Mouse (Mus musculus) heart, embryonic 14.5 days (tissue): ENCODE results near the gene Ccdc148. TPM values are rescaled to one million over a fixed set of nuclear protein-coding genes. Genes with fewer than 3 reads are reported as not detected.

Experiments
- ATAC-seq: fragments of 200-750 bp; cut with Nextera tagmentation; 2 replicates; pipeline ENCODE4 v1.8.0; 2017; ENCODE audit warnings: low read depth, moderate TSS enrichment; ENCODE audit not compliant: insufficient number of reproducible peaks, insufficient read depth, low FRiP score
- H3K27ac ChIP-seq, 2 experiments: fragments of 200-500 bp in 1 of 2; fragments of 300-500 bp in 1 of 2; sonication (generic) in 1 of 2; replicated peaks in 1 of 2; 2 replicates each; pipeline ENCODE4 v1.5.1; 2012 to 2014; ENCODE audit warnings: low read depth in 2 of 2, low read length in 2 of 2, control low read depth in 1 of 2, mild to moderate bottlenecking in 1 of 2, mixed read lengths in 1 of 2; ENCODE audit not compliant: control insufficient read depth in 1 of 2, insufficient read depth in 1 of 2
- H3K27me3 ChIP-seq: fragments of 300-500 bp; sonication (generic); 2 replicates; pipeline ENCODE4 v1.6.1; 2014; ENCODE audit warnings: mild to moderate bottlenecking, low read length, control low read depth; ENCODE audit not compliant: control insufficient read depth, insufficient read depth
- H3K36me3 ChIP-seq: fragments of 300-500 bp; sonication (generic); 2 replicates; pipeline ENCODE4 v1.6.1; 2014; ENCODE audit warnings: mild to moderate bottlenecking, control low read depth, low read length, mixed read lengths; ENCODE audit not compliant: control insufficient read depth, insufficient read depth
- H3K4me1 ChIP-seq, 2 experiments: fragments of 200-500 bp in 1 of 2; fragments of 300-500 bp in 1 of 2; sonication (generic) in 1 of 2; 2 replicates each; pipeline ENCODE4 v1.6.1; 2012 to 2014; ENCODE audit warnings: low read length in 2 of 2, control low read depth in 1 of 2, mixed read lengths in 1 of 2; ENCODE audit not compliant: control insufficient read depth in 2 of 2, insufficient read depth in 2 of 2
- H3K4me2 ChIP-seq: fragments of 300-500 bp; sonication (generic); 2 replicates; pipeline ENCODE4 v1.6.1; 2014; ENCODE audit warnings: mild to moderate bottlenecking, low read length
- H3K4me3 ChIP-seq, 2 experiments: fragments of 200-500 bp in 1 of 2; fragments of 300-500 bp in 1 of 2; sonication (generic) in 1 of 2; 2 replicates each; pipeline ENCODE4 v1.5.1; 2012 to 2014; ENCODE audit warnings: low read length in 2 of 2, mild to moderate bottlenecking in 2 of 2, control low read depth in 1 of 2, low read depth in 1 of 2, moderate library complexity in 1 of 2; ENCODE audit not compliant: control insufficient read depth in 1 of 2, insufficient read depth in 1 of 2
- H3K9ac ChIP-seq: fragments of 300-500 bp; sonication (generic); 2 replicates; pipeline ENCODE4 v1.6.1; 2014; ENCODE audit warnings: mild to moderate bottlenecking, low read length
- H3K9me3 ChIP-seq: fragments of 300-500 bp; sonication (generic); 2 replicates; pipeline ENCODE4 v1.6.1; 2016; ENCODE audit warnings: low read length, control low read depth; ENCODE audit not compliant: control insufficient read depth
- WGBS: fragments of 180-500 bp; shearing (Covaris S2); extraction: QIAGEN DNeasy Blood & Tissue Kit; methylation state at CpG from one replicate; pipeline ENCODE4 v1.1.7; 2014; 5-methylcytosine and 5-hydroxymethylcytosine counted together
- polyA plus RNA-seq: library from polyadenylated mRNA; unstranded; fragments of >200 nt; fragmentation: Nextera tagmentation; extraction: Ambion mirVana; gene quantifications from 2 replicates; pipeline ENCODE4 v1.2.1, GENCODE M21; 2014

Gene Ccdc148
- polyA plus RNA-seq, 1 experiment from 2014 or later = 1.1 TPM

DNA sequence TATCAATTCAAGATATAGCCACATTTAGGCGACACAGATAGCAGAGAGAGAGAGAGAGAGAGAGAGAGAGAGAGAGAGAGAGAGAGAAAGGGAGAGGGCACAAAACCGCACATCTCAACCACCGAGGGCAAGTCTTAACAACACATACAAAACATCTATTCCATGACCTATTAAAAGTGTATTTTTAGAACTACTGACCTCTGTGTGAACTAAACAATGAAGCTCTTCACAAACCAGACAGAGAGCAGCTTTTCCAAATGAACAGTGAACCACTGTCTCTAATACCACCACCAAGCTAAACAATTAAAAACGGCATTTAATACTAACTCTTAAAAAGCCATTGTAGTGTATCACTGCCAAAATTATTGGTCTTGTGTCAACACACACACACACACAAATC lies 110.8 kb downstream of the Ccdc148 start:
- ATAC-seq = no peak
- H3K4me3 ChIP-seq = no peak overlapping the region
- H3K9me3 ChIP-seq = no peaks in the 10 kb centered on the region
- 26% methylated on average over 4 of the region's 4 CpGs for WGBS
- H3K4me1 ChIP-seq = peaks cover 5 to 11% of the 10 kb centered on the region in 2 experiments
- no peak overlapping the region for H3K9ac ChIP-seq
- no peaks in the 10 kb centered on the region for H3K36me3 ChIP-seq
- H3K27ac ChIP-seq = no peak overlapping the region
- no peak overlapping the region for H3K4me2 ChIP-seq
- H3K27me3 ChIP-seq = no peaks in the 10 kb centered on the region

DNA sequence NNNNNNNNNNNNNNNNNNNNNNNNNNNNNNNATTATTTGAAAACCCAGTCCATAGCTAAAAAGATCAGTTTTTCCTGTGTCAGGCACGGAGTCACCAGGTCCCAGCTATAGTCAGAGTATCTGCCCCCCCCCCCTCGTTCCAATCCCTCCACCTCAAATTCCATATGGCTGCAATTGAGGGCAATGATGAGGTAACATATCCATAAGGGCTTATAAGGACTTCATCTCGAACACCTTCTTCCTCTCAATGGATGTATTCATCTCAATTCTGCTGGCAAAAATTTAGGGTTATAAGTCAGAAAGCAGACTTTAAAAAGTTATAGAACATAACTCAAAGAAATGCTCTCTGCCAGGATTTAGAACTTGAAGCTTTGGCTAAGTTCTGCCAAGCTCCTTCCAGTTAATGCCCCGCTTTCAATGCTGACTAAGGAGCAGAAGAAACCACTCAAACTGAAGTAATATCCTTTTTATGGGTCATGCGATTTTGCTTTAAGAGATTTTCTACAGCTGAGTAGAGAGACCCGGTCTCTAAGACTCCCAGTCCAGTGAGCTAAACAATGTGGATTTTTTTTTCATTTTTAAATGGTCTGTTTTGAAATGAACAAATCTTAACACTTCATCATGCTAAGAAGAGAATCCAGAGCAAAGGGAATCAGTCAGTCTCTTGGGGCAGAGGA lies 111.6 kb downstream of the Ccdc148 start:
- Histone ChIP-seq H3K4me2 (no peak overlapping the region), H3K27me3 (no peaks in the 10 kb centered on the region), H3K9ac (no peak overlapping the region), H3K4me3 (no peak overlapping the region), H3K4me1 (peaks cover 5 to 12% of the 10 kb centered on the region in 2 experiments), H3K27ac (no peak overlapping the region), H3K36me3 (no peaks in the 10 kb centered on the region), H3K9me3 (no peaks in the 10 kb centered on the region)
- ATAC-seq = no peak
- 76% methylated on average over 6 of the region's 6 CpGs for WGBS

DNA sequence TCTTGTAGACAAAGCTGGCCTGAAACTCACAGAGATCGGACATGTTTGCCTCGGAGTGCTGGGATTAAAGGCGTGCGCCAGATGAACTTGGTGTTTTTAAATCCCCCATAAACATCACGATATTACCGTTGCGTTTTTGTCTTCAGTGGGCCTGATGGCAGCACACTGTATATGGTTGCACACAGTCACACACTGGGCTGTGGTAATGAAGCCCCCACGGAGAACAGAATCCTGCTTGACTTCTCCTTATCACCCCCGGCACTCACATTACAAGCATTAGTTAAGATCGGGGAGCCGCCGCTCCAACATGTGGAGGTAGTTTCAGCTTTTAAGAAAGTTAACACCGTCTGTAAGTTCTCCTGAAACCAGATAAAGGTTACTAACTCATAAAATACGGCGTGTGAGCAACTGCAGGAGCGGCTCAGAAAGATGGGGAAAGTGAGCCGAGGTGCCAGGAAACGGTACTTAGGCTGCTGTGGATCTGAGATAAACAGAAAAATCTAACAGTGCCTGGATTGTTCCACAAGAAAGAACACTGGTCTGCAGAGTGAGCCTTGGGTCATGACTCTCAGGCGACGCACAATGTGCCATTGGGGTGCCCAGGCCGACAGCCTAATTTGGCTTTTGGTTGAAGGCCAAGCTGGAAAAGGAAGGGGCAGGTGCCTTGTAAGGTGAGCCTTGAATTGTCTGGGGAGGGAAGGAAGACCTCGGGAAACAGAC lies 117.0 kb downstream of the Ccdc148 start:
- no peaks in the 10 kb centered on the region for H3K27me3 ChIP-seq
- peak overlapping the region; percentile 24 to 53; a peak in 2 of 4 replicates for H3K27ac ChIP-seq
- peaks cover 13 to 15% of the 10 kb centered on the region in 2 experiments for H3K4me1 ChIP-seq
- WGBS = 36% methylated on average over 22 of the region's 22 CpGs
- H3K9me3 ChIP-seq = no peaks in the 10 kb centered on the region
- peak overlapping the region; percentile 41 for H3K4me2 ChIP-seq
- H3K4me3 ChIP-seq = peak overlapping the region in 1 of 2 experiments; percentile 8; a peak in 1 of 4 replicates
- H3K36me3 ChIP-seq = no peaks in the 10 kb centered on the region
- peak; percentile 33; the same call in 1 of the 2 replicates for ATAC-seq
- H3K9ac ChIP-seq = no peak overlapping the region

DNA sequence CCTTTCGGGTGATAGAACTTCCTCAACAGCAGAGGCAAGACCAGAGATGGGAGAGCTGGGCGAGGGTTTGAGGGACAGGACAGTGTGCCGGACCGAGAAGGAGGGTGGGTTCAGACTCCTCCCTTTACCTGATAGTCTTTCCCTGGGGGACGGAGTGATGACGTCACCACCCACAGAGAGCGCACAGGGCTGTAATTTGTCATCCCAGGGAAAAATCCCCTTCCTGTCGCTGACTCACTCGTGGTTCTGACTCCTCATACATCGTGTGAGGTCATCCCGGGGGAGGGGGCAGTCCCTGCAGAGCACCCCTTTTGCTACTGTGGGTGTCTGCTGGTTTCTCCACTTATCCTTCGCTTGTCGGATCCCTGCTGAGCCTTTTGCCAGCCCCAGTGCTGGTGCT lies 117.9 kb downstream of the Ccdc148 start:
- Histone ChIP-seq H3K27ac (no peak overlapping the region), H3K9me3 (no peaks in the 10 kb centered on the region), H3K36me3 (no peaks in the 10 kb centered on the region), H3K4me3 (no peak overlapping the region), H3K4me2 (peak overlapping the region; percentile 30; the same call in 1 of the 2 replicates), H3K9ac (no peak overlapping the region), H3K27me3 (no peaks in the 10 kb centered on the region), H3K4me1 (peaks cover 13 to 15% of the 10 kb centered on the region in 2 experiments)
- WGBS = 26% methylated on average over 13 of the region's 13 CpGs
- ATAC-seq = peak; percentile 13; the same call in 1 of the 2 replicates

DNA sequence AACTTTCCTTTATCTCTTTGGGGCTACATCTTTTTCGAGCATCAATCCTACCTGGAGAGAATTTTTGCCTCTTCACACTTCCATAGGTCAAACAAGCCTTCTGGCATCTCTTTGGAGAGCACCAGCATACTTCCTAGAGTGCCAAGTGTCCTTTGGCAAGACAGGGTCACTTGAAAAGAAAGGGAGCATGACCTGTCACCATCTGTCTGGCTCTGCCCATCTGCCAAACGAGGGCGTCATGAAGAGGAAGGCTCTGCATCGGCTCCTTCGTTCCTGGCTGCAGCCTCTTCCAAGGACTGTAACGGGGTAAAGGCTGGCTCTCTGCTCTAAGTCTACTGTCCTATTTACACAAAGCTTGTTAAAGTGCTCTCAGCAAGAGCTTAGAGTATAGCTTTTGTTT lies 124.0 kb downstream of the Ccdc148 start:
- H3K9ac ChIP-seq = no peak overlapping the region
- H3K36me3 ChIP-seq = no peaks in the 10 kb centered on the region
- H3K9me3 ChIP-seq = no peaks in the 10 kb centered on the region
- no peak for ATAC-seq
- no peak overlapping the region for H3K27ac ChIP-seq
- no peak overlapping the region for H3K4me3 ChIP-seq
- H3K27me3 ChIP-seq = no peaks in the 10 kb centered on the region
- WGBS = 65% methylated on average over 6 of the region's 6 CpGs
- H3K4me1 ChIP-seq = peaks cover 3 to 5% of the 10 kb centered on the region in 2 experiments
- no peak overlapping the region for H3K4me2 ChIP-seq

DNA sequence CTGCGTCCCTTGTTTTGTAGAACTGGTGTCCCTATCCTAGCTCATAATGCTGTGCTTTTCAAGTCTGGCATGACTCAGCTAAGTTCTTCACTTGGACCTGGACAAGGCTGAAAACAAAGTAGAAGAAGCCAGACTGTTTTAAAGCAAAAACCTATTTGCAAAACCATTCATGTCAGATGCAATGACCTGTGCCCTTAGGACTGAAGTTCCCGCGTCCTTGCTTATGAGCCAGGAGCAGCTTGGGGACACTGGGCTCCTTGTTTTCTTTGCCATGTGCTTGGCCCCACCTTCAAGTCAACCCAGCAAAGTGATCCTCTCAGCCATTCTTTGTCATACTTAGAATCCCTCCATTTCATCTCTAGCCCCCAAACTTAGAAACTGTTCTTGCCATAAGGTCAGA lies 125.3 kb downstream of the Ccdc148 start:
- no peaks in the 10 kb centered on the region for H3K9me3 ChIP-seq
- WGBS = 88% methylated on average over 3 of the region's 3 CpGs
- H3K9ac ChIP-seq = no peak overlapping the region
- H3K4me1 ChIP-seq = no peaks in the 10 kb centered on the region
- H3K27ac ChIP-seq = no peak overlapping the region
- no peaks in the 10 kb centered on the region for H3K36me3 ChIP-seq
- no peaks in the 10 kb centered on the region for H3K27me3 ChIP-seq
- H3K4me2 ChIP-seq = no peak overlapping the region
- H3K4me3 ChIP-seq = no peak overlapping the region
- ATAC-seq = no peak

DNA sequence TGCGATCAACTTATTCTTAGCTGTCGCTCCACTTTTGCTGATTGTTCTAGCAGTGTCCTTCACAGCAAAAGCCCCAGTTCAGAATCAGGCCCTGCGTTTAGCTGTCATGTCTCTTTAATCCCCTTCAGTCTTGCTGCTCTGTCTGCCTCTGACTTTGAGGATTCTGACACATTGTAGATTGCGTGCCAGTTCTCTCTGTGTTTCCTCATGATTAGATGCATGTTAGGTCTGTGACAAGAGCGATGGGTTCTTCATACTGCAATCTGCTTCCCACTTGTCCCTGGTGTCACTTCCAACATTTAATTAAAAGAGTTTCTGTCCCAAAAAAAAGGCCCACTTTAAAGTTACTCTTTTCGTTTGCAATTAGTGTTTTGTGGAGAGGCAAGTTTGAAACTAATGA lies 126.2 kb downstream of the Ccdc148 start:
- H3K36me3 ChIP-seq = no peaks in the 10 kb centered on the region
- no peaks in the 10 kb centered on the region for H3K9me3 ChIP-seq
- H3K4me1 ChIP-seq = no peaks in the 10 kb centered on the region
- no peak overlapping the region for H3K9ac ChIP-seq
- H3K4me3 ChIP-seq = no peak overlapping the region
- WGBS = 53% methylated on average over 6 of the region's 6 CpGs
- no peak for ATAC-seq
- H3K4me2 ChIP-seq = no peak overlapping the region
- no peaks in the 10 kb centered on the region for H3K27me3 ChIP-seq
- no peak overlapping the region for H3K27ac ChIP-seq
